Mouse (Mus musculus): ENCODE measurements around the gene Fam206a.

Fam206a gene

GRCm38 (mm10) chr4:56844911-56845310 lies 42.8 kb downstream of the Fam206a start:
- no peak for DNase-seq (ENCODE audit: low spot score in 2 of 2)

GRCm38 (mm10) chr4:56845896-56846533 lies 43.9 kb downstream of the Fam206a start:
- DNase-seq (ENCODE audit: low spot score in 2 of 2) = no peak

- DNase-seq (ENCODE audit: low spot score in 2 of 2) = no peak
These were observed 45.3 kb downstream of the Fam206a start for GRCm38 (mm10) chr4:56847400-56847799.

GRCm38 (mm10) chr4:56848044-56848443 lies 45.9 kb downstream of the Fam206a start:
- DNase-seq (ENCODE audit: low spot score in 2 of 2) = no peak

GRCm38 (mm10) chr4:56850724-56851123 lies 48.6 kb downstream of the Fam206a start:
- no peak for DNase-seq (ENCODE audit: low spot score in 2 of 2)

- no peak for DNase-seq (ENCODE audit: low spot score in 2 of 2)
These were observed 53.8 kb downstream of the Fam206a start for GRCm38 (mm10) chr4:56855935-56856334.

GRCm38 (mm10) chr4:56856371-56856949 lies 54.3 kb downstream of the Fam206a start:
- no peak for DNase-seq (ENCODE audit: low spot score in 2 of 2)

- no peak for DNase-seq (ENCODE audit: low spot score in 2 of 2)
These were observed 56.6 kb downstream of the Fam206a start for GRCm38 (mm10) chr4:56858733-56859132.
